Mouse (Mus musculus) ES-Bruce4 (cell line): ENCODE measurements around the gene Fam129b. TPM values are rescaled to one million over a fixed set of nuclear protein-coding genes. Genes with fewer than 3 reads are reported as not detected.

ENCODE experiments used
- H3K27ac ChIP-seq: 2 replicates; pipeline ENCODE4 v1.5.1; 2012; ENCODE audit warnings: low read length, inconsistent platforms; ENCODE audit not compliant: insufficient read depth
- H3K27me3 ChIP-seq: 2 replicates; pipeline ENCODE4 v1.6.1; 2012; ENCODE audit warnings: mild to moderate bottlenecking, low read length, inconsistent platforms; ENCODE audit not compliant: control insufficient read depth, poor library complexity, insufficient read depth, severe bottlenecking
- H3K36me3 ChIP-seq: 2 replicates; pipeline ENCODE4 v1.6.1; 2012; ENCODE audit warnings: inconsistent platforms, mild to moderate bottlenecking, low read length, moderate library complexity; ENCODE audit not compliant: control insufficient read depth, poor library complexity, insufficient read depth, severe bottlenecking
- H3K4me1 ChIP-seq: one replicate; pipeline ENCODE4 v1.8.1; 2011; ENCODE audit warnings: low read length; ENCODE audit not compliant: control insufficient read depth, insufficient read depth
- H3K4me3 ChIP-seq: 2 replicates; pipeline ENCODE4 v1.5.1; 2011; ENCODE audit warnings: low read depth, mild to moderate bottlenecking, low read length
- H3K9ac ChIP-seq: 2 replicates; pipeline ENCODE4 v1.6.1; 2012; ENCODE audit warnings: low read depth, mild to moderate bottlenecking, inconsistent platforms; ENCODE audit not compliant: poor library complexity, severe bottlenecking
- H3K9me3 ChIP-seq: replicated peaks from 2 replicates; pipeline ENCODE4 v1.6.1; 2012; ENCODE audit warnings: mild to moderate bottlenecking, low read length, inconsistent platforms; ENCODE audit not compliant: control insufficient read depth, poor library complexity, insufficient read depth, severe bottlenecking
- CTCF ChIP-seq: IDR thresholded peaks from one replicate; pipeline ENCODE4 v1.8.1; 2011; ENCODE audit warnings: low read depth, low read length
- EP300 ChIP-seq: IDR thresholded peaks from 2 replicates; pipeline ENCODE4 v1.6.1; 2011; ENCODE audit warnings: low read depth, low read length; ENCODE audit not compliant: insufficient read depth
- POLR2A ChIP-seq: IDR thresholded peaks from one replicate; pipeline ENCODE4 v1.8.1; 2011; ENCODE audit warnings: low read length; ENCODE audit not compliant: insufficient read depth
- polyA plus RNA-seq: library from polyadenylated mRNA; stranded (reverse); fragments of >200 nt; gene quantifications from 2 replicates; pipeline ENCODE4 v1.2.4, GENCODE M21; 2011; ENCODE audit warnings: low read depth; ENCODE audit not compliant: missing spikeins, insufficient read depth, insufficient read length

The Fam129b gene
- polyA plus RNA-seq, 1 experiment, result 65.5 TPM

GRCm38 (mm10) chr2:32857584-32857983 is 18.3 kb upstream of the Fam129b start:
- TF ChIP-seq POLR2A (no peak), CTCF (peak; percentile 87), EP300 (no peak)
- H3K9ac ChIP-seq, result no peak overlapping the region
- H3K9me3 ChIP-seq, result no peaks in the 10 kb centered on the region

GRCm38 (mm10) chr2:32859010-32859621 is 16.8 kb upstream of the Fam129b start:
- Histone ChIP-seq H3K27me3 (no peaks in the 10 kb centered on the region), H3K4me1 (peaks cover 7% of the 10 kb centered on the region), H3K9ac (no peak overlapping the region), H3K27ac (no peak overlapping the region), H3K4me3 (no peak overlapping the region), H3K36me3 (no peaks in the 10 kb centered on the region), H3K9me3 (no peaks in the 10 kb centered on the region)
- TF ChIP-seq POLR2A (no peak), EP300 (no peak), CTCF (peak; percentile 97)

More at GRCm38 (mm10) chr2:32857584-32857983, 18.3 kb upstream of the Fam129b start:
- H3K4me1 ChIP-seq, result peaks cover 7% of the 10 kb centered on the region
- H3K27ac ChIP-seq, result no peak overlapping the region
- no peaks in the 10 kb centered on the region for H3K27me3 ChIP-seq
- H3K36me3 ChIP-seq, result no peaks in the 10 kb centered on the region
- H3K4me3 ChIP-seq, result no peak overlapping the region

DNA sequence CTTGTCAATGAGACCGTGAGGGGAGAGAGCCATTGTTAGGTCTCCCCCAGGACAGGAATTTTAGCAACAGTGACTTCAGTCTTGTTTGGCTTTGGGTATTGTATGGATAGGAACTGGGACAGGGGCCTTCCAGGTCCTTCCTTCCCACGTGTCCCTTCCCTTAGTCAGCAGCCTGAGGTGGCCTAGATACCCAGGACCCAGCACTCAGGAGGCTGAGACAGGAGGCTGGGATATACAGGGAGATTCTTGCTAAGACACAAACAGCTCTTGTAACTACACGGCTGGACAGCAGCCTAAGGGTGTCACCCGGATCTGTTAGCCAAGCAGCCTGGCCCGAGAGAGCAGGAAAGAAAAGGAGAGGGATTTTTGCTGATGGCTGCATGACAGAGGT is 16.3 kb upstream of the Fam129b start:
- Histone ChIP-seq H3K27me3 (no peaks in the 10 kb centered on the region), H3K27ac (peak overlapping the region; percentile 57), H3K9ac (peak overlapping the region; percentile 37), H3K36me3 (no peaks in the 10 kb centered on the region), H3K4me1 (peaks cover 7% of the 10 kb centered on the region), H3K4me3 (no peak overlapping the region), H3K9me3 (no peaks in the 10 kb centered on the region)
- TF ChIP-seq POLR2A (no peak), CTCF (no peak), EP300 (no peak)

DNA sequence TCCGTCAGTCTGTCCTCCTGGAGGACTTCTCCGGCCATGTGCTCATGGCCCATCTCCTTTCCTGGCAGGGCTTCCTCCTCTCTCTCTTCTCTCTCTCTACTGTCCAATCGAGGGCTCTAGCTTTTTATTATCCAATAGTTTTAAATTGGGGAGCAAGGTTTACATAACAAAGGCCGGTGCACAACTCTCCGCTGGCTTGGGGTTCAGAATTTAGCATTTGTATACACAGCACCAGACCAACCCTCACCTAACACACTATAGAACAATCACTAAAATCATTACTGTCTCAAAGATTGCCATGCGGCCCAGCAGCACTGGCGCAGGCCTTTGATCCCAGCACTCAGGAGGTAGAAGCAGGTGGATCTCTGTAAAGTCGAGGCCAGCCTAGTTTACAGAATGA is 15.1 kb upstream of the Fam129b start:
- peaks cover 7% of the 10 kb centered on the region for H3K4me1 ChIP-seq
- H3K27me3 ChIP-seq, result no peaks in the 10 kb centered on the region
- H3K36me3 ChIP-seq, result no peaks in the 10 kb centered on the region
- H3K4me3 ChIP-seq, result peak overlapping the region; percentile 22; the same call in 1 of the 2 replicates
- TF ChIP-seq POLR2A (no peak), CTCF (no peak), EP300 (peak; percentile 53; the same call in 1 of the 2 replicates)
- peak overlapping the region; percentile 75 for H3K27ac ChIP-seq
- peak overlapping the region; percentile 37 for H3K9ac ChIP-seq
- H3K9me3 ChIP-seq, result no peaks in the 10 kb centered on the region

DNA sequence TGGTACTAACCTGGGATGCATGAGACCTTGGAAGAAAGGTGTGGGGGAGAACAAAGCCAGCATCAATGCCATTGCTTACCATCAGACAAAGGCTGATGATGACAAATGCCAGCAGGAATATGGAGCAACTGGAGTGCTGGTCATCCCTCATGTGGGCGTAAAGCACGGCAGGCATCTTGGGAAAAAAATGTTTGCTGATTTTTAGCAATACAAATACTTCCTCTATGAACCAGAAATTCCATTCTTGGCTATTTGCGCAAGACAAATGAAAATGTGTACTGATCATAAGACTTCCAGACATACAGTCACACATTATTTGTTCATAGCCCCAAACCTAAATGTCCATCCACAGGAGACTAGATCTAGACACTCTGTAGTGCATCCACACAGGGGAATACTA is 12.6 kb upstream of the Fam129b start:
- H3K27me3 ChIP-seq, result no peaks in the 10 kb centered on the region
- H3K36me3 ChIP-seq, result no peaks in the 10 kb centered on the region
- H3K9ac ChIP-seq, result no peak overlapping the region
- no peaks in the 10 kb centered on the region for H3K9me3 ChIP-seq
- TF ChIP-seq POLR2A (no peak), EP300 (no peak), CTCF (no peak)
- H3K27ac ChIP-seq, result no peak overlapping the region
- peaks cover 7% of the 10 kb centered on the region for H3K4me1 ChIP-seq
- no peak overlapping the region for H3K4me3 ChIP-seq

DNA sequence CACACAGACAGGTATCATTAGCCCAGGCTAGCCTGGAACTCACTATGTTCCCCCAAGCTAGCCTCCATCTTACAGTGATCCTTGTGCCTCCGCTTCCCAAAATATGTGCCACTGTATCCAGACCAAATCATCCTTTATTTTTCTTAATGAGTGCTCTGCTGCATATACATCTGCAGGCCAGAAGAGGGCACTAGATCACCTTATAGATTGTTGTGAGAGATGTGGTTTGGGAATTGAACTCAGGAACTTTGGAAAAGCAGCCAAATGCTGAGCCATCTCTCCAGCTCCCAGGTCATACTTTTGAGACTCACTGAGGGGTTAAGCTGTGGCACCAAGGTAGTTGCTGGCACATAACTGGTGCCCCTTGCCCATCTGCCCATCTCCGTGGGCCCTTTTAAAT is 11.2 kb upstream of the Fam129b start:
- Histone ChIP-seq H3K9me3 (no peaks in the 10 kb centered on the region), H3K4me1 (peaks cover 14% of the 10 kb centered on the region), H3K4me3 (no peak overlapping the region), H3K36me3 (no peaks in the 10 kb centered on the region), H3K9ac (no peak overlapping the region), H3K27ac (peak overlapping the region; percentile 39; the same call in 1 of the 2 replicates), H3K27me3 (no peaks in the 10 kb centered on the region)
- TF ChIP-seq CTCF, result peak; percentile 8
- no peak for TF ChIP-seq EP300
- no peak for TF ChIP-seq POLR2A
